Mouse (Mus musculus): Measurements from ENCODE around the gene Pdzd7.

DNA sequence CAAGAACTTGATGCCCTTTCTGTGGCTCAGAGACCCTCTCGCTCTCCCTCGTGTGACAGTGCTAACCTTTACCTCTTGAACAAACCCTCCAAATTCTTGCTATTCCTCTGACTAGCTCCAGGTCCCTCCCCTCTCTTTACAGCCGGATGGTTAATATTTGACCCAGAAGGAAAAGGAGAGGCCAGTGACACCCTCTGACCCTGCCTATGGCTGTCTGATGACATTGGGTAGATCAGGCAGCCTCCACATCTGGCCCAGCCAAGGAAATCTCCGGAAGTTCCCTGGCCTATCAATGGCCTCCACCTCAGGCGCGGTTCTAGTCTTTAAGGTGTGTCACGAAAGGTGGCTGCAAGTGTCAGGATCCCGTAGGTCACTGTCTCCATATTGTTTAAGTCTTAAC is 54.5 kb downstream of the Pdzd7 start:
- TF ChIP-seq EP300 (IDR thresholded peaks at IDR 0.05; ENCODE audit: low read depth) (no peak), CTCF (IDR thresholded peaks at IDR 0.05; ENCODE audit: low read depth) (no peak)
